Mouse (Mus musculus): ENCODE data around the gene BC025920.

GRCm38 (mm10) chr10:81604019-81604967 is 1.8 kb upstream of the BC025920 start:
- TF ChIP-seq ZKSCAN1 (IDR thresholded peaks at IDR 0.05; ENCODE audit: borderline replicate concordance, low read depth, low read length): no peak
- no peak for TF ChIP-seq JUND (conservative IDR thresholded peaks at IDR 0.05; ENCODE audit: low read depth, low read length)
- no peak for TF ChIP-seq EP300 (IDR thresholded peaks at IDR 0.05; ENCODE audit: low read length)
- TF ChIP-seq POLR2A (IDR thresholded peaks at IDR 0.05; ENCODE audit: low read depth, low read length): no peak
- TF ChIP-seq JUN (IDR thresholded peaks at IDR 0.05; ENCODE audit: insufficient read depth, low read depth, low read length): no peak
- TF ChIP-seq TBP (conservative IDR thresholded peaks at IDR 0.05; ENCODE audit: low read depth, low read length): no peak
- TF ChIP-seq SIN3A (IDR thresholded peaks at IDR 0.05; ENCODE audit: low read length): no peak
- TF ChIP-seq ZC3H11A (IDR thresholded peaks at IDR 0.05; ENCODE audit: low read depth, low read length): no peak
- no peak for TF ChIP-seq NELFE (IDR thresholded peaks at IDR 0.05; ENCODE audit: low read depth, low read length)
- TF ChIP-seq ZMIZ1 (IDR thresholded peaks at IDR 0.05; ENCODE audit: low read depth, low read length): no peak
- no peak for TF ChIP-seq MAX (IDR thresholded peaks at IDR 0.05; ENCODE audit: low read length)
- TF ChIP-seq RAD21 (IDR thresholded peaks at IDR 0.05; ENCODE audit: low read depth, low read length): no peak
- TF ChIP-seq CTCF (conservative IDR thresholded peaks at IDR 0.05 in 1 of 2, IDR thresholded peaks at IDR 0.05 in 1 of 2; ENCODE audit: low read depth in 2 of 2, low read length in 2 of 2): no peak
- no peak for TF ChIP-seq POLR2AphosphoS2 (IDR thresholded peaks at IDR 0.05; ENCODE audit: low read depth, low read length)

Measured in CH12.LX (cell line).